Mouse (Mus musculus) lung, postnatal 4 days (tissue): ENCODE data around the gene Kcna10.

ENCODE experiments used
- DNase-seq, 2 experiments: peaks; one replicate each; pipeline ENCODE4 v3.0.0; 2021

The Kcna10 gene

GRCm38 (mm10) chr3:107205170-107205569, 22.3 kb downstream of the Kcna10 start:
- DNase-seq: no peak

DNA sequence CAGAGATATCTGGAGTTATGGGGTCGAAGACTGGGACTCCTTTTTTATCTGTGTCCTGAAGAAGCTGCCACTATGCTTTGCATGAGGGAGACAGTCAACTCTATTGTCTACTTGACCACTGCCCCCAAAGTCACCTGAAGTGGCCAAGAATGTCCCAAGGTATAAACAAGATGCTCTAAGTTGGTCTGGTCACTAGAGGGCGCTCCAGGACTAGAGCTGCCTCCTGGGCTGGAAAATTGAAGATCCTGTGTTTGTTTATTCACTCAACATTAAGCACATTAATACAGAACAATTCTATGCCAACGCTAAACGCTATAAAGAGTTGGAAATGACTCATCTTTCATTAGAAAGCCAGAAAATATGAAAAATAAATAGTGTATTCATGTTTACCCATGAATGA, 23.1 kb downstream of the Kcna10 start:
- peak; percentile 35 to 74 for DNase-seq

GRCm38 (mm10) chr3:107206490-107207150, 23.8 kb downstream of the Kcna10 start:
- DNase-seq: no peak

DNA sequence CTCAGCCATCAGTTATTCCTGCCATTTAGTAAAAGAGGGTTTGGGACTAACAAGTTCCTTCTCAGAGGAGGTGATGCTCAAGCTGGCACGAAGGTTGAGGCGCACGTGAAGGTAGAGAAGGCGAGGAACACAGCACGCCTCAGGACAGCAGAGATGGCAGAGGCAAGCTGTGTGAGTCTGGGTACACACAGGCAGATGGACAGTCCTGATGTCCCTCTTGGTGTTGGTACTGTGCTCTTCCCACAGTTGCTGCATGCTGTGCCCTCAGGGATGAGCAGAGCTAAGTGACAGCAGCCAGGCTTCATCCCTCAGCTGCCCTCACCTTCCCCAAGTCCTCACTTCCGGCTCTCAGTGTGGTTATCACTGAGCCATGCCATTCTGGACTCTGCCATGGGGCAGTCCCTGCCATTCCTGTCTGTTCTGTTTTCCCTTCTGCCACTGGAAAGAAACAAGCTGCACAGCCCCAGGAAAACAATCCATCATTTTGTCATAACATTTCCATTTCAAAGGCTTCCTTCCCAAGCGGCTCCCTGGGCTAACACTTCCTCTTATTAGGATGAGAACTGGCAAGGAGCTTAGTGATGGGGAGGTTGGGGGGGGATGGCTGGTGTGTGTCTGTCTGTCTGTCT, 24.9 kb downstream of the Kcna10 start:
- peak in 1 of 2 experiments; percentile 29 for DNase-seq

- no peak for DNase-seq
These were observed 31.8 kb downstream of the Kcna10 start for GRCm38 (mm10) chr3:107214606-107215005.

GRCm38 (mm10) chr3:107216400-107217100, 33.7 kb downstream of the Kcna10 start:
- DNase-seq: no peak

- no peak for DNase-seq
These were observed 34.2 kb downstream of the Kcna10 start for GRCm38 (mm10) chr3:107217101-107217480.

DNA sequence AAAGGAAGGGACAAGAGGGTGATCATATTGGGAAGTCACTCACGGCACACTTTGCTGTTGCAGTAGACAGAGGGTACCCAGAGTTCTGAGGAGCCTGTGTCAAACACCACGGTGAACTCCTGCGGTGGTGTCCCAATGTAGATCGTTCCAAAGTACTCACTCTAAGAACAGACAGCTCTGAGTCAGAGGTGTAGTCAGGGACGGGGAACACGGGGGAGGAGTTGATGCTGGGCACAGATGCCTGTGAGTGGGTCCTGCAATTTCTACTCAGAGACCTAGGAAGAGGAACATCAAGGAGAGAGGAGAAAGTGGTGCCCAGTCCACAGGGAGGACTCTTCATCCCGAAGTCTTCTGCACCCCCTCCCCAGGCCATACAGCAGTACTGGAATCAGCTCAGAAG, 35.7 kb downstream of the Kcna10 start:
- DNase-seq: no peak

DNA sequence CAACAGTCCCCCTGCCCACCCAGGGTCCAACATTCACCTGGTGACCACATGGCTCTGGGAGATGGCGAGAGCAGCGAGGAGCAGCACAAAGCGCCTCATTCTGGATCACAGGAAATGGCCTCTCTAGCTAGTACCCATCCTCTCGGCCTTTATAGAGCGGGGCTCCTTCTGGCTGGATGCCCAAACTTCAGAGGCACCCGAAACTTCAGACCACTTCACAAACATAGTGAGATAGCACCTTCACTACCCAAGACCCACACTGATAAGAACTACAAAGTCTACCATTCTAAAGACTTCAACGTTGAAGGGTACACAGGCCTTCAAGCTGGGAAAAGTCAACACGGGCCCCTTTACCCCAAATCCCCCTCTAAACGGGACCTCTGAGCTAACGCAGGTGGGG, 38.8 kb downstream of the Kcna10 start, which contains the start of gene Cym:
Gene Cym (minus strand): TSS at position 125 of the 400 bp plus-strand sequence.
- no peak for DNase-seq

DNA sequence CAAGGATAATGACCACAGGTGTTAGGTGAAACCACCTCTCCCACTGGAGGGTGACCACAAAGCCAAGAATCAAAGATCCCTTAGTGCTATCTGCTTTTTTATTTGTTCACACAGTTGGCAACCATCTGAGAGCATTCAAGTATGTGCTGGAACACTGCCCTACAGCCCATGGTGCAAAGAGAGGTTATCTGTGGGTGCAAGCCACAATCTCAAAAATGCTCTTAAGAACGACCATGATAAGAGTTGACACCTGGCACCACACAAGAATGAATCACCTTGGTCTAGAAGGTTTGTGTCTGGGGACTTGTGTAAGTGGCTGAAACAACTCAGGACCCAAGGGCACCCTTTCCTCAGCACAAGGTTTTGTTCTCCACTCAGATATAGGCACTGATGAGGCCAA, 40.4 kb downstream of the Kcna10 start:
- DNase-seq: peak; percentile 9 to 41

DNA sequence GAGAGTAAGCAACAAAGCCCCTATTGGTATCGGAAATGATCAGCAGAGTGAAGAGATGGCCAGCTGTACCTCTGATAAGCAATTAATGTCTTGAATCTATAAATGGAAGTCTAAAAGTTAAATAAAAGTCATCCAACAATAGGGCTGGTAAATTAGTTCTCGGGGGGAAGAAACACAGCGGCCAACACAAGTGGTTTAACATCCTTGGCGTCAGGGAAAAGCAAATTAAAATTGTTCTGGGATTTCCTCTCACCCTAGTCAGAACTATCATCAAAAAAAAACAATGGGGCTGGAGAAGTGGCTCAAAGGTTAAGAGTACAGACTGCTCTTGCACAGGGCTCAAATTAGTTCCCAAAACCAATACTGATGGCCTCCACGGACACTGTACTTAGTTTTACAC, 43.0 kb downstream of the Kcna10 start:
- DNase-seq: no peak

- DNase-seq: no peak
These were observed 46.4 kb downstream of the Kcna10 start for GRCm38 (mm10) chr3:107229221-107229620.

- no peak for DNase-seq
These were observed 47.0 kb downstream of the Kcna10 start for GRCm38 (mm10) chr3:107229822-107230221.

DNA sequence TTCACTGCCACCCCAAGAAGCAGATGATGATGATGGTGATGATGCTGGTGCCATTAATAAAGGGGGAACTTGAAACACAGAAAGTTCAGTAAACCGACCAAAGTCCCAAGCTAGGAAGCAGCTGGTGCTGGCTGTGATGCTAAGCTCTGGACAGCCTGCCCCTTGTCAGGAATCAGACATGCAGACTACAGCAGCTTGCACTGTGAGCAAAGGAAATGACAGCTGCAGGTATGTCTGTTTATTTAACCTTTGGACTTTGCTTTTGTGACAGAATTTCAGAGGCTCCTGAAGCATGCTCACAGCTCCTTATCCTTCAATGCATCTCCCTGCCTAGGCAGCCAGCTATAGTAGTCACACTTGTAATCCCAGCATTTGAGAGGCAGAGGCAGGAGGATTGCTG, 47.7 kb downstream of the Kcna10 start, which contains the start of gene A630076J17Rik:
Gene A630076J17Rik (plus strand): TSS at position 88 of the 400 bp plus-strand sequence.
- no peak for DNase-seq

- DNase-seq: no peak
These were observed 48.3 kb downstream of the Kcna10 start for GRCm38 (mm10) chr3:107231202-107231601.

- peak; percentile 51 to 84 for DNase-seq
These were observed 50.5 kb downstream of the Kcna10 start for GRCm38 (mm10) chr3:107233351-107233813.

- no peak for DNase-seq
These were observed 51.1 kb downstream of the Kcna10 start for GRCm38 (mm10) chr3:107233945-107234344.

DNA sequence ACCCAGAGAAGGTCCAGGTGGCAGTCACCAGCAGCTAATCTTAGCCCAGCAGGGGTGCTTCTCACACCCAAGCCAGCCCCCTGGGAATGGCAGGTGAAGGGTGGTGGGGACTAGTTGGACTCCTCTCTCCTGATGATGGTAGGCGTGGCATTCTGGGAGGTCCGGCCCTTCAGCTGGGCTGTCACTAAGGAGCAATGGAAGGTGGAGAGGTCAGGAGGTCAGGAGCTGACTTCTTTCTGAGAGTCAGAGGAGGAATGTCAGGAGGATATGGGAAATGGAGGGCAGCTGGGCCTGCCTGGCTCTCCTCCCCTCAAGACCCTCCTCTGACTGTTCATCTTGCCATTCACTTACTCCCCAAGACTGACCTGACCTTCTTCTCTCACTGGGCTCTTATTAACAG, 55.2 kb downstream of the Kcna10 start:
- no peak for DNase-seq

- DNase-seq: no peak
These were observed 55.7 kb downstream of the Kcna10 start for GRCm38 (mm10) chr3:107238471-107238980.

- no peak for DNase-seq
These were observed 56.8 kb downstream of the Kcna10 start, which contains the start of gene Prok1 for GRCm38 (mm10) chr3:107239607-107240006. Gene Prok1, minus strand, starts transcription at chr3:107239707.

DNA sequence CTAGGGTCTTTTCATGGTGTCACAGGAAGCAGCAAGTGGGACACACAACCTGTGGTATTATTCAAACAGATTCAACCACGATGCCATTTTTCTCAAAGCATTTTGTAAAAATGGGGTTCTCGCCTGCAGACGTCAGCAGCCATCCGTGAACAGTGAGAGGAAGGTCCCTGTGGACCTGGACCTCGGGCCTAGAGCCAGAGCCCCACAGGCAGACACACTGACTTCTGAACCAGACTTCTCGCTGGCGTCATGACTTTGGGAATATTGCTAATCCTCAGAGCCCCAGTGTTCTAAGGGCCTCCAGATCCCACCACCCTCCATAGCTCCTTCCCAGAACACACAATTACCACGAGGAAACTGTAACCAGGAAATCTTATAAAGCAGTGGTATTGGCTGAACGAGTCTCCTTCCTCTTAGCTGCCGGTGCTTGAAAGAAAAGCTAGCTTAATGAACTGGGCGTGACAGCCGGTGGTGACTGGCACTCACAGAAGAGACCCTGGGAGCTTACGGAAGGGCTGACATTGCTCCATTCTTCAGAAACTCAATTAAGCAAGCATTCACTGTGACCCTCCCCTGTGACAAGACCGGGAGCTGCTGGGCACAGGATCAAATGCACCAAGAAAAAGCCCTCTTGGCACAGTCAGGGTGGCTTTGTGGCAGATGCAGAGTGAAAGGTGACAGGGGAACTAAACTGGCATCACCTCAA, 58.7 kb downstream of the Kcna10 start:
- no peak for DNase-seq
